Mouse (Mus musculus): Measurements from ENCODE around the gene Rtbdn.
A peak's percentile ranks its signal among the peaks of the same experiment; 100 is the strongest.

The Rtbdn gene

GRCm38 (mm10) chr8:84956768-84957167, 10.0 kb downstream of the Rtbdn start:
- DNase-seq (ENCODE audit: low read depth, low spot score) = peak; percentile 96

- DNase-seq (ENCODE audit: low read depth, low spot score) = peak; percentile 94
These were observed 13.0 kb downstream of the Rtbdn start for GRCm38 (mm10) chr8:84959811-84960210.

GRCm38 (mm10) chr8:84963952-84964351, 17.2 kb downstream of the Rtbdn start:
- no peak for DNase-seq (ENCODE audit: low read depth, low spot score)

DNA sequence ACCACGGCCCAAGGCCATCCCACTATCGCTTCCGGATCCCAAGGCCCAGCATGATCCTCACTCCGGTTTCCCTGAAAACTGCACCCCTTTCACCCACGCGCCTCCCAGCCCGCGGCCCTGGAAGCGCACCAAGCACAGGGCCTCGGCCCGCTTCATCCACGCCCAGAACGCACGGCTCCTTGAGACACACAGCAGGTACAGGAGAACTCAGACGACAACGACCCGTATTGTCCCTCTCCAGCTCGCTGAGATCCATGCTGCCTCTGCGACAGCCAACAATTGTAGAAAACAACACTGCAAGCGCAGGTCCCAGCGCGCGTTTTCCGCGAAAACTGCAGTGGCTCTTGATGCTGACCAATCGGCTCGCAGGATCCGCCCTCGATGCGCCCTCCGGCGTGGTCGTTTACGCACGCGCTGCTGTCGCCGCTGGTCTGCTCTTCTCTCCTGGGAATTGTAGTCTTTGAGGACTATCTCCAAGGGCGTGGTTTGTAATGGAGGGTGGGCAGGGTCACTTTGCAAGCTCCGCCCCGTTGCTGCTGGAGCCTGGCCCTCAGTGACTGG, 19.0 kb downstream of the Rtbdn start:
- peak; percentile 99 for DNase-seq (ENCODE audit: low read depth, low spot score)

DNA sequence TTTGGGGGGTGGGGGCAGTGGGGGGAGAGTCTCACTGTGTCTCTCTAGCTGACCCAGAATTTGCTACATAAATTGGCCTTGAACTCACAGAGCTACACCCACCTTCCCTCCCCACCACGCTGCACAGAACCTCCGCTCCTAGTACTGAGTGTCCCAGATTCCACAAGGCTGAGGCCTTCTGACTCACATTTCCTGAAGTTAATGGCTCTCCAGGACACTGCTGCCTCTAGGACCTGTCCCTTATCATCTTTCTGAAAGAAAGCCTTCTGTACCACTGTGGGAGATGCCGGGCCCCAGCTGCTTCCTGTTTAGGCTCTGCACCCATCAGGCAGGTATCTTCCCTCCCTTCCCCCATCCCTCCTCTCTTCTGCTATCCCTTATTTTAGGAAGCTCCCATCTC, 19.8 kb downstream of the Rtbdn start:
- DNase-seq (ENCODE audit: low read depth, low spot score) = peak; percentile 62

- no peak for DNase-seq (ENCODE audit: low read depth, low spot score)
These were observed 20.9 kb downstream of the Rtbdn start for GRCm38 (mm10) chr8:84967532-84968304.

DNA sequence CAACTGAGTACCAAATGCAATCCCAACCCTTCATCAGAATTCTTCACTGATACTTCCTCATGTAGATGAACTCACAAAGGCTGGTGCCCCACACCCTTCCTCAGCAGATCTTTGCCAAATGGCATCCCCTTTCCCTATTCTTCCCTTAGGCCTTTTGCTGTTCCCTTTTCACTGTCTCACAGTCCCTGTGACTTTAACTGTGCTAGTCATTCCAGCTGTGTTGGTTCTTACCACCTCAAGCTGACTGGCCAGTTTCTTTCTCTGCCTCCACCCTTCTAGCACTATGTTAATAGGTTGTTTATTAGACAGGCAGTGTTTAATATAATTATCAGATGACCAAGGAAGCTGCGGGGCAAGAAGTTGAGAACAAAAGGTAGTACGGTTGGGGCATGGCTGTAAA, 21.9 kb downstream of the Rtbdn start:
- DNase-seq (ENCODE audit: low read depth, low spot score) = no peak

DNA sequence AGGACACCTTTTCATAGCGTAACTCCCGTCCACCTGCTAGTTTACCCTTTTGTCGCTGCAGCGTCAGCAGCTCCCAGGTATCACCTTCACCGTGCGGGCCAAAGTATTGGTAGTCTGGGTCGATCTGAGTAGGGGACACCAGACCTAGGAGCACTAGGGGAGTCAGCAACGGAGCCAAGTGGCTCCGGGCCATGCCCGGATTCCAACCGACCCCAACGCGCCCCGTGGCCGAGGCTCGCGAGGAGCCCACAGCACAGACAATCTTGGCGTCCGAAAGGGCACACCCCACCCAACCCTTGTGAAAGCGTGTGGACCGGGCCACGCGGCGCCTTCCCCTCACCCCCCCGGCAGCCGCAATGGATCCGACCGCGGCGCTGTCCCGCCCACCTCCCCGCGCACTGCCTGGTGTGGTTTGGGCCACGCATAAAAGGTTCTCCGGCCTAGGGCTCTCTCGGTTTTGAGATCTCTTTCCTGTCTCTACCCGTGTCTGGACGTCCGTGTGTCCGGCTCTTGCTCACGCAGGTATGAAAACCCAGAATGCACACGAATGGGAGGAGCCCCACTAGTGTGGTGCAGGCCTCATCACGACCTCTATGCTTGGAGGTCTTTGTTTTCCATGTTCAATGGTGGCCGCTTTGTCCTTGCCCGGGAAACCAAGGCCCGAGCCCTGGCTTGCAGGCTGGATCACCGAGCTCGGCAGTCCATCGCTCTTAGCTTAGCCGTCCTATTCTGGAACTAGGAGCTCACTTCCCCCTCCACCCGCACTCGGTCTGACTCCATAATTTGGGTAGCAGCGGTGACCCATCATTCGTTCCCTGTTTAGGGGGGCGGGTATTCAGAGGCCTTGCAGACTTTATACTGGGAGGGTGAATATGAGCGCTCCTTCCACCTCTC, 22.7 kb downstream of the Rtbdn start, which contains the start of the genes Gm49661, Prdx2 and Rnaseh2a:
TSS of gene Gm49661 (minus strand) at position 193 of the 894 bp plus-strand sequence.
TSS of gene Prdx2 (plus strand) at position 347 of the 894 bp plus-strand sequence.
TSS of gene Rnaseh2a (minus strand) at position 527 of the 894 bp plus-strand sequence.
- peak; percentile 75 for DNase-seq (ENCODE audit: low read depth, low spot score)

DNA sequence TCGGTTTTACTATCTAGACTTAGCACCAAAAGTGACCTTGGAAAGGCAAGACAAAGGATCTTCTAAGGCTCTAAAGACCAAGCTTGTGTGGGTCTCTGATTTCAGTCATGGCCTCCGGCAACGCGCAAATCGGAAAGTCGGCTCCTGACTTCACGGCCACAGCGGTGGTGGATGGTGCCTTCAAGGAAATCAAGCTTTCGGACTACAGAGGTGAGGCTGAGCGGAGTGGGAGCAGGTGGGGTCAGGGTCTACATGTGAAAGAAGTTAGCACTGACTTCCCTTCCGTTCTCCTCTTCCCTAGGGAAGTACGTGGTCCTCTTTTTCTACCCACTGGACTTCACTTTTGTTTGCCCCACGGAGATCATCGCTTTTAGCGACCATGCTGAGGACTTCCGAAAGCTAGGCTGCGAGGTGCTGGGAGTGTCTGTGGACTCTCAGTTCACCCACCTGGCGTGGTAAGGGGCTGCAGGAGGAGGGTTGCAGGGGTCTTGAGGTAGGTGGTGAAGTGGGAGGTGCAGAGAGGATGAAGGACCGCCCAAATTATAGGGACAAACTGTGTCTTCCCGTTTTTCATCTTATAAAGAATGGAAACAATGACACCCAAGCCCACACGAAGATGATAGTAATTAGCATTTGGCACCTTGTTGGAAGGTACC, 23.5 kb downstream of the Rtbdn start:
- DNase-seq (ENCODE audit: low read depth, low spot score) = no peak

DNA sequence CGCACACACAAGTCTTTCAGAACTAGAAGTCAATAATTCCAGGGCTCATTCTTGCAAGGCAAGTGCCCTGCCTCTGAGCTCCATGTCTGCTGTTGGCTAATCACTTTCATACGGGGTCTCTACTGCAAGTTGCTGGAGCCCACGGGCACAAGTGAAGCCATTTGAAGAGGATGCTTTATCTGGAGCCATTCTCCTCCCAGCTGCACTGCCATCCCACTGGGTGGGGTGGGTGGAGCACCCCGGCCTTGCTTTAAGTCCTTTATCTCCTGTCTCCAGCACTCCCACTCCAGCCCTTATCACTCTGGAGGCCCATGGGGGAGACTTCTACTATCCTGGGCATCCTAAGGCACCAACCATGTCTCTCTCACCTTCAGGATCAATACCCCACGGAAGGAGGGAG, 24.1 kb downstream of the Rtbdn start:
- DNase-seq (ENCODE audit: low read depth, low spot score) = no peak

- DNase-seq (ENCODE audit: low read depth, low spot score) = no peak
These were observed 26.3 kb downstream of the Rtbdn start for GRCm38 (mm10) chr8:84973079-84973478.

GRCm38 (mm10) chr8:84973803-84974542, 27.2 kb downstream of the Rtbdn start:
- DNase-seq (ENCODE audit: low read depth, low spot score) = peak; percentile 90

GRCm38 (mm10) chr8:84974543-84975142, 27.9 kb downstream of the Rtbdn start:
- peak; percentile 61 for DNase-seq (ENCODE audit: low read depth, low spot score)

DNA sequence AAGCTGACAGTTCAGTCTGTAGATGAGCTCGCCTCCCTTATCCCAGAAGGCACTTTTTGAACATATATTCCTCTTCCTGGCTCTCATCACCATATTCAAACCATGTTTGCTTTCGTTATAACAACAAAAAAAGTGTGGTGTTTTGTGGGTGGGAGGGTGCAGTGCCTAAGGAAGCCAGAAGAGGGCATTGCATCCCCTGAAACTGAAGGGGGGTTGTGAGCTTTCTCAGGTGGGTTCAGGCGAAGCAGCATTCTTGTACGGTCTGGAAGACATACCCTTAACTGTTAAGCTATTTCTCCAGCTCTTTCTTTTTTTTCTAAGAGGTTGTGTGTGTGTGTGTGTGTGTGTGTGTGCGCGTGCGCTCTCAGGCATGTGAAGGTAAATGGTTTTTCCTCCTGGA, 28.6 kb downstream of the Rtbdn start:
- peak; percentile 90 for DNase-seq (ENCODE audit: low read depth, low spot score)

DNA sequence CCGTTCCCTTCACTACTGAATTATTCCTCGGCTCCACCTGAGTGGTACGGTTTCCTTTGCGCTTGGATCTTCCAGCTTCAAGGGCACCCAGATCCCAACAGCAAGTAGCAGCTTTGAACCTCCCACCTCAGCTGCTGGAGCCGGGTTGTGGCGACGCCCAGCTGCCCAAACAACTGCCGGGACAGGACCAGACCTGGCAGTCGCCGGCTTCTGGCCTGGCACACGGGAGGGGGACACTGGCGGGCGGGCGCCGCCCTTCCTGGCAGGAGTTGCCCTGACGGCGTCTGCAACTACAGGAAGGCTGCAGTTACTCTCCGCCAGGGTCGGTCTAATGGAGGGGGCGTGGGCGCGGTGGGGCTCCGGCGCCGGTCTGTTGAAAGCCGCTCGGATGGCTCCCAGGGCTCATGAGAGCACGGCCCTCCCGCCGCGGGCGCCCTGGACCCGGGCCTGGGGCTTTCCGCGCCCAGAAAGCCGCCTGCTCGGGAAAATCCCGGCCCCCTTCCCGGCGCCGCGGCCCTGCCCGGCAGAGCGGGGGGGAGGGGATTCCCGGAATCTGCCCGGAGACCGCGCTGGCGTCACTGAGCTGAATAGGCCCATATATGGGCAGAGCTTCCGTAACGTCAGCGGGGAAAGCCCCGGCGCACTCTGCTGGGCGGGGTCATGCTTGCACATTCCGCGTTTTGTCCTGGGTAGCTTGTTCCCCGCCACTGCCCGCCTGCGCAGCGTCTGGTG, 29.4 kb downstream of the Rtbdn start:
- peak; percentile 97 for DNase-seq (ENCODE audit: low read depth, low spot score)

- peak; percentile 56 for DNase-seq (ENCODE audit: low read depth, low spot score)
These were observed 30.1 kb downstream of the Rtbdn start for GRCm38 (mm10) chr8:84976763-84977434.

DNA sequence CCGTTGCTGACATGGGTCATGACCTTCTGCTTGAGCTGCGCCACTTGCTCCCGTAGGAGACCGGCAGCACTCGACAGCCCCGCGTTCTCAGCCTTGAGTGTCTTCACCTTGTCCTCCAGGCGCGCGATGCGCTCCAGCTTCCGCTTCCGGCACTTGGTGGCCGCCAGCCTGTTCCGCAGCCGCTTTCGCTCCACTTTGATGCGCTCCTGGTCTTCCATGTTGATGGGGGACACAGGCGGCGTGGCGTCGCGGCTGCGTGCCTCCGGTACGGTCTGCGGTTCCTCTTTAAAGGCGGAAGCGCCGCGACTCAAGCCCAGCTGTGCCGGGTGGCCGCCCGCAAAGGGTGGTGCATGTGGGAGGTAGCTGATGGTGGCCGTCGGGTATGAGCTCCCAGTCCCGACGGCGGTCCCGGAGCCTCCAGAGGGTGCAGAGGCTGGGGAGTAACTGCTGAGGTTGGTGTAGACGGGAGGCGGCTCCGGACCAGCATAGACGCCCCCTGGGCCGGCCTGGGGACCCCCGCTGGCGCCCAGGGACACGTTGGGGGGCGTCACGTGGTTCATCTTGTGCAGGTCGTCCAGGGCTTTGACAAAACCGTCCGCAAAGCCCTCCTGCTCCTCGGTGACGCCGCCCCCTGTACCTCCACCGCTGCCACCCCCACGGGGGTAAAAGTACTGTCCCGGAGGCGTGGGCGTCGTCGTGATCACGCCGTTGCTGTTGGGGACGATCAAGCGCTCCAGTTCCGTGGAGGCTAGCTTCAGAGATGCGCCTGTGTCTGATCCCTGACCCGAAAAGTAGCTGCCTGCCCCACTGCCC, 30.9 kb downstream of the Rtbdn start:
- DNase-seq (ENCODE audit: low read depth, low spot score) = peak; percentile 78

DNA sequence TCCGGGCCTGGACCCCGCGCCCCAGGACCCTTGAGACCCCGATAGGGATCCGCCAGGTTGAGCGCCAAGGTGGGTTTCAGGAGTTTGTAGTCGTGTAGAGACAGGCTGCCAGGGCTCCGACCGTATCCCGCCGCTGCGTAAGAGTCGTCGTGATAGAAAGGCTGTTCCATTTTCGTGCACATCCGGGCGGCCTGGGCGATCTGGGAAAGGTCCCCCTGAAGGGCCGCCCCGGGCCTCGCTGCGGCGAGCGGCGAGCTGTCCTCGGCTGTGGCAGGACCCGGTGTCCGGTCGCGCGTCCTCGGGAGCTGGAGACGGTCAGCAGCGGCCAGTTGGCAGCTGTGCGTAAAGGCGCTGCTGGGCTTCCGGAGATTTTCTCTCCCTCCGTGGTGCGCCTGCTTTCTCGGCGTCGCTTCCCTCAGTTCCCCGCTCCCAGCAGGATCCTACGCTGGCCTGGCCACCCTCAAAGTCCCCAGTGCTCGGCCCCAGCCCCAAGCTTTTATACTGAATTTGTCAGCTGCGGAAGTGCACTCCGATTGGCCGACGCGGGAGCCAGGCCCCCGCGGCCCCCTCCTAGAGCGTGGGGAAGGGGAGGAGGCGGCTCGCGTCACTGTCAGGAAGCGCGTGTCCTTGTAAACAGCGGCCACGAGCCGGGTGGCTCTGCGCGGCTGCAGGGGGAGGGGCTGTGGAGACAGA, 31.6 kb downstream of the Rtbdn start, which contains the start of gene Junb:
TSS of gene Junb (minus strand) at position 471 of the 693 bp plus-strand sequence.
- peak; percentile 96 for DNase-seq (ENCODE audit: low read depth, low spot score)

All from 3T3-L1 (cell line).